Mouse (Mus musculus) intestine, embryonic 15.5 days (tissue): Measurements from ENCODE around the gene Dhdh. TPM values are rescaled to one million over a fixed set of nuclear protein-coding genes. Genes with fewer than 3 reads are reported as not detected.
"Not testable (repeated sequence)": the region's sequence is repeated elsewhere in the genome, so short reads cannot be mapped to it uniquely, and the experiment has no call there.

Source experiments
- ATAC-seq: fragments of 200-750 bp; cut with Nextera tagmentation; 2 replicates; pipeline ENCODE4 v1.8.0; 2017; ENCODE audit warnings: moderate TSS enrichment, moderate library complexity
- H3K27ac ChIP-seq: fragments of 300-500 bp; sonication (generic); 2 replicates; pipeline ENCODE4 v1.5.1; 2015; ENCODE audit warnings: mild to moderate bottlenecking, inconsistent platforms
- H3K27me3 ChIP-seq: fragments of 300-500 bp; sonication (generic); replicated peaks from 2 replicates; pipeline ENCODE4 v1.6.1; 2015; ENCODE audit warnings: inconsistent platforms
- H3K36me3 ChIP-seq: fragments of 300-500 bp; sonication (generic); 2 replicates; pipeline ENCODE4 v1.6.1; 2015; ENCODE audit warnings: inconsistent platforms
- H3K4me1 ChIP-seq: fragments of 300-500 bp; sonication (generic); replicated peaks from 2 replicates; pipeline ENCODE4 v1.6.1; 2015; ENCODE audit warnings: inconsistent platforms
- H3K4me2 ChIP-seq: fragments of 300-500 bp; sonication (generic); replicated peaks from 2 replicates; pipeline ENCODE4 v1.6.1; 2015; ENCODE audit warnings: mild to moderate bottlenecking, inconsistent platforms
- H3K4me3 ChIP-seq: fragments of 300-500 bp; sonication (generic); replicated peaks from 2 replicates; pipeline ENCODE4 v1.5.1; 2015; ENCODE audit warnings: inconsistent platforms
- H3K9ac ChIP-seq: fragments of 300-500 bp; sonication (generic); 2 replicates; pipeline ENCODE4 v1.6.1; 2015; ENCODE audit warnings: inconsistent platforms
- H3K9me3 ChIP-seq: fragments of 300-500 bp; sonication (generic); 2 replicates; pipeline ENCODE4 v1.6.1; 2016; ENCODE audit warnings: inconsistent platforms
- WGBS: fragments of 180-500 bp; shearing (Covaris S2); methylation state at CpG from one replicate; pipeline ENCODE4 v1.1.7; 2015; 5-methylcytosine and 5-hydroxymethylcytosine counted together
- polyA plus RNA-seq: library from polyadenylated mRNA; unstranded; fragments of >200 nt; fragmentation: Nextera tagmentation; extraction: Ambion mirVana; gene quantifications from 2 replicates; pipeline ENCODE4 v1.2.1, GENCODE M21; 2015

Gene Dhdh
- polyA plus RNA-seq, 1 experiment from 2014 or later = 2.7 TPM

DNA sequence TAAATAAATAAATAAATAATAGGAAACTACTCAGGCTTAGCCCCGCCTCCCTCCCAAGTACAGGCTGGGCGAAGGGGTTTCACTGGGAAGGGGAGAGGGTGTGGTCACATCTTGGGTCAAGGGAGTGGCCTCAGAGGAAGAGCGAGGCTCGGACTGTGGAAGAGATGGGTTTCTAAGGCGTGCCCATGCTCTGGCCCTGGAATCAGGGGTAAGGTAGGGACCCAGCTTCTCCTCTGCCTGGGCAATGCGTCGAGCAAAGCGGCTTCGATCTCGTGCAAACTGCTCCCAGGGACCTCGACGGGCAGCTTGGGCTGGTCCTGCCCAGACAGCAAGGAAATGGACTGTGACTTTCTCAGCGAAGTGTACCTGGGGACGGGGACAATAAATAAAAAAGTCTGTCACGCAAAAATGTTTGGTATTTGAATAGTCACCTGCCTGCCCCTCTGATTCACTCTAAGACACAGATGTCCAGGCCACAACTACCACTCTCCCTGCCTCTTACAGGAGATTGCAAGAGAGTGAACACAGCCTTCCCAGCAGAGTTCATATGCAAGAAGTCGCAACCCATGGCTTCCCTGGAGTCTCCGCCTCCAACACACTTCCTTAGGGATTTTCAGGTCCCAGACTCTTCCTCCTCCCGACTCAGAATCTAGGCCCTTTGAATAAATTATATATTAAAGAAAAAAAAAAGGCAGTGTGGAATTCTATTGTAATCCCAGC lies 34.5 kb upstream of the Dhdh start:
- Histone ChIP-seq H3K4me3 (no peak overlapping the region), H3K9ac (peak overlapping the region; percentile 32; the same call in 1 of the 2 replicates)
- 56% methylated on average over 18 of the region's 18 CpGs for WGBS

DNA sequence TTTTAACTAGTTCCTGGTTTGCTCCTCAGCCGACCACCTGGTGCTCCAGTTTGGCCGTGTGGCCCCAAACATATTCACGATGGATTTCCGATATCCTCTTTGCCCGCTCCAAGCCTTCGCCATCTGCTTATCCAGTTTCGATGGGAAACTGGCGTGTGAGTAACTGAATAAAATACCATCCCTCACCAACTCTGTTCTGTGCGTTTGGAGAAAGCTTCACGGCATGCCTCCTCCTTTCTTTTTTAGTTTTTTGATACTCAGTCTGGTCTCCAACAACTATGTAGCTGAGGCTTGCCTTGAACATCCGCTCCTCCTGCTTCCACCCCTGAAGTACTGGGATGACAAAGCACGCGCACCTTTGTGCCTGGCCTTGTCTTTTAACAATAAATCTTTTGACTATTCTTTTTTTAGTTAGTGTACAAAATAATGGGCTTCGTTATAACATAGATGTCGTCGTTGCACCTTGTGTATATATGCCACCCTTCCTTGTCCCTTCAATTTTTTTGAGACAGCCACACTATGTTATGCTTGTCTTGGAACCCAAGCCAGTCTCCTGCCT lies 33.7 kb upstream of the Dhdh start:
- no peak for ATAC-seq
- no peak overlapping the region for H3K9ac ChIP-seq
- no peaks in the 10 kb centered on the region for H3K36me3 ChIP-seq
- peak overlapping the region; percentile 54 for H3K4me3 ChIP-seq
- 56% methylated on average over 16 of the region's 16 CpGs for WGBS
- no peak overlapping the region for H3K27ac ChIP-seq
- H3K4me2 ChIP-seq = peak overlapping the region; percentile 62
- H3K9me3 ChIP-seq = no peaks in the 10 kb centered on the region
- no peaks in the 10 kb centered on the region for H3K27me3 ChIP-seq
- peaks cover 28% of the 10 kb centered on the region for H3K4me1 ChIP-seq

More for the DNA sequence above, 34.5 kb upstream of the Dhdh start:
- no peaks in the 10 kb centered on the region for H3K36me3 ChIP-seq
- peaks cover 28% of the 10 kb centered on the region for H3K4me1 ChIP-seq
- peak overlapping the region; percentile 24 for H3K4me2 ChIP-seq
- H3K9me3 ChIP-seq = no peaks in the 10 kb centered on the region
- no peak overlapping the region for H3K27ac ChIP-seq
- H3K27me3 ChIP-seq = no peaks in the 10 kb centered on the region
- ATAC-seq = no peak

DNA sequence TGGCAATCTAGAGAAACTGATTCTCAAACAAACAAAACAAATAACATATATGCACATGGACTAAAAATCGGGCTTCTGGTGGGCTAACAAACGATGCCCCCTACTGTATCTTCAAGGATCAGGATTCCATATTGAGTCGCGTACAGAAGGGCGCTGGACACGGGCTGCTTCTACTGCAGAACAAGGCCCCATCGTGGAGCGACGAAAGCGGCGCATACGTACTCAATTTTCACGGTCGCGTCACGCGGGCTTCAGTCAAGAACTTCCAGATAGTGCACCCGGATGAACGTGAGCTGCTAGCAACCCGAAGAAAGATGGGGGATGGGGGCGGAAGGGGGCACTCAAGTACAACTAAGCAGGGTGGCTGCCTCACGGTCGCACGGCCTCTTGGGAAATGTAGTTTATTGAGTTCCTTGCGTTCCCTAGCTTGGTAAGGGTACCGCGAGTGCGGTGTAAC lies 33.2 kb upstream of the Dhdh start:
- peak overlapping the region; percentile 58 for H3K9ac ChIP-seq
- H3K27me3 ChIP-seq = no peaks in the 10 kb centered on the region
- H3K36me3 ChIP-seq = no peaks in the 10 kb centered on the region
- ATAC-seq = peak; percentile 58
- H3K4me1 ChIP-seq = peaks cover 28% of the 10 kb centered on the region
- peak overlapping the region; percentile 62 for H3K4me2 ChIP-seq
- H3K27ac ChIP-seq = peak overlapping the region; percentile 88
- H3K9me3 ChIP-seq = no peaks in the 10 kb centered on the region
- H3K4me3 ChIP-seq = peak overlapping the region; percentile 54
- under 1% methylated on average over 28 of the region's 28 CpGs for WGBS

DNA sequence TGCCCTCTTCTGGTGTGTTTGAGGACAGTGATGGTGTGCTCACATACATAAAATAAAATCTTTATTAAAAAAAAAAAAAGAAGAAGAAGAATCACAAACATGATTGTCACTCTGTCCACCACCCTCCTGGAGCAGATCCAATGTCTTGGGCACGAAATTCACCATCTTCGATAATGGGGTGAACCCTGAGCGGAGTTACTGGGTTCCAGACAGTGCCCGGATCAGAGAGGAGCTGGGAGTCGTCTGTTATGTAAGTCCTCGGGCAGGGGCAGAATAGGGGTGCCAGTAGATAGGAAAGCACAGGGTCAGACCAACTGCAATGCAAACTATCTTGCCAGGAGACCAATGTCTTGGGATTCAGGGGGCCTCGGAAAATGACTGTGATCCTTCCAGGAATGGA lies 32.0 kb upstream of the Dhdh start:
- no peak overlapping the region for H3K4me3 ChIP-seq
- H3K27ac ChIP-seq = no peak overlapping the region
- no peak overlapping the region for H3K4me2 ChIP-seq
- no peaks in the 10 kb centered on the region for H3K9me3 ChIP-seq
- no peaks in the 10 kb centered on the region for H3K36me3 ChIP-seq
- no peak overlapping the region for H3K9ac ChIP-seq
- WGBS = 95% methylated on average over 7 of the region's 7 CpGs
- no peak for ATAC-seq
- no peaks in the 10 kb centered on the region for H3K27me3 ChIP-seq
- peaks cover 36% of the 10 kb centered on the region for H3K4me1 ChIP-seq

DNA sequence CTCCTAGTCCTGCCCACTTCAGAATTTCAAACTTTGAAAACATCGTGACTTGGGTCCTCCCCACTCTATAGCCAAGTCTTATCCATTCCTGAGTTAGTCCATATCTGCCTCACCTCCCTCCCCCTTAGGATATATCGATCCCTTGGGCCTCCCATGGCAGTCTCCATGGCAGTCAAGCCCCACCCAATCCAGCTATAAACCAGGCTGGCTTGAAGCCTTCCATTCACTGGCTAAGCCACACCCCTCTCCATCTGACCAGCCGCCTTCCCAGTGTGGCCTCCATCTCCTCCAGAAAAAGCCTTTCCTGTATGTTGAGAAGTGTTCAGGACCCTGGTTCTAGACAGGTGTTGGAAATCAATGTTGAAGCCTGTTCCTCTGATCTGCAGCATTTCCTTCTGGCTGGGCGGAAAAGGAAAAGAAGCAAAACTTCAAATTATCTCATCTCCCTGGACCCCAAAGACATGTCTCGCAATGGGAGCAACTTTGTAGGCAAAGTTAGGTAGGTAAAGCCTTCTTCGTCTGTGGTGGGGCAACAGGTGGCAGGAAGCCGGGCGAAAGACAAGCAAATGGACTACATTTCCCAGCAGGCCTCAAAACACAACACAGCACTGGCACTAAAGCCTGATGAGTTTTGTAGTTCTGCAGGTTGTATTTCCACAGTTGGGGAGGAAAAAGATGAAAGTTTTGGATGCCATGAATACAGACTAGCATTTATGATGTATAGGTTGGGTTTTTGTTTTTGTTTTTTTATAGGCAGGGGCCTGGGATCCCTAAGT lies 30.9 kb upstream of the Dhdh start:
- Histone ChIP-seq H3K9me3 (no peaks in the 10 kb centered on the region), H3K4me1 (peaks cover 32% of the 10 kb centered on the region), H3K36me3 (no peaks in the 10 kb centered on the region), H3K27me3 (no peaks in the 10 kb centered on the region), H3K9ac (no peak overlapping the region), H3K4me2 (no peak overlapping the region), H3K27ac (no peak overlapping the region), H3K4me3 (no peak overlapping the region)
- ATAC-seq = peak; percentile 74
- 56% methylated on average over 8 of the region's 8 CpGs for WGBS

DNA sequence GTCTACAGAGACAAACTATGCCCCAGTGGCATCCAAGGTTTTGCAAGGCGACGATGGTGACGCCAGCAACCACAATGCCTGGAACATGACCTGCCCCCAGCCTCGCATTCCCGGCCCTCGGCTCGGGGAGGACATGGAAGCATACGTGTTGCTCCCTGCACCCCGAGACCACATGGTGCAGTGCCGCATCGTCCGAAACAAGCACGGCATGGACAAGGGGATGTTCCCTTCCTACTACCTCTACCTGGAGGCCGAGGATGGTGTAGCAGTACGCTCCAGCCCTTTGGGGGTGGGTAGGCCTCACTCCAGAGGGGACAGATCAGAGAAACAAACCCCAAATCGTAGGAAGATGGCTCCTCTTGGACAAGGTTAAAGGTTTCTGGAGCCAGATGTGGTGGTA lies 30.0 kb upstream of the Dhdh start:
- H3K4me3 ChIP-seq = no peak overlapping the region
- no peak for ATAC-seq
- no peaks in the 10 kb centered on the region for H3K27me3 ChIP-seq
- no peak overlapping the region for H3K4me2 ChIP-seq
- H3K36me3 ChIP-seq = no peaks in the 10 kb centered on the region
- no peaks in the 10 kb centered on the region for H3K9me3 ChIP-seq
- peaks cover 28% of the 10 kb centered on the region for H3K4me1 ChIP-seq
- no peak overlapping the region for H3K9ac ChIP-seq
- 92% methylated on average over 16 of the region's 16 CpGs for WGBS
- H3K27ac ChIP-seq = no peak overlapping the region

DNA sequence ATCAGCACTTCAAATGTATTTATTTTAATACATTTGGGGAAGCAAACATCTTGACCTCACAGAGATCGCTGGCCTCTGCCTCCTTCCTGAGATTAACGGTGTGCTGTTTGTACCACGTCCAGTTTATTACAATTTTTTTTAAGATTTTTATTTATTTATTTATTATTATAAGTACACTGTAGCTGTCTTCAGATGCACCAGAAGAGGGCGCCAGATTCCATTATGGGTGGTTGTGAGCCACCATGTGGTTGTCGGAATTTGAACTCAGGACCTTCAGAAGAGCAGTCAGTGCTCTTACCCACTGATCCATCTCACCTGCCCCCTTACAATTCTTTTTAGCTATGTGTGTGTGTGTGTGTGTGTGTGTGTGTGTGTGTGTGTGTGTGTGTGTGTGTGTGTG lies 28.2 kb upstream of the Dhdh start:
- H3K4me3 ChIP-seq, H3K9ac ChIP-seq, H3K9me3 ChIP-seq, H3K27ac ChIP-seq, H3K27me3 ChIP-seq, H3K4me2 ChIP-seq, H3K36me3 ChIP-seq, ATAC-seq: not testable (repeated sequence)
- 74% methylated on average over 5 of the region's 5 CpGs for WGBS
- peaks cover 21% of the 10 kb centered on the region; the same call in 1 of the 2 replicates for H3K4me1 ChIP-seq

DNA sequence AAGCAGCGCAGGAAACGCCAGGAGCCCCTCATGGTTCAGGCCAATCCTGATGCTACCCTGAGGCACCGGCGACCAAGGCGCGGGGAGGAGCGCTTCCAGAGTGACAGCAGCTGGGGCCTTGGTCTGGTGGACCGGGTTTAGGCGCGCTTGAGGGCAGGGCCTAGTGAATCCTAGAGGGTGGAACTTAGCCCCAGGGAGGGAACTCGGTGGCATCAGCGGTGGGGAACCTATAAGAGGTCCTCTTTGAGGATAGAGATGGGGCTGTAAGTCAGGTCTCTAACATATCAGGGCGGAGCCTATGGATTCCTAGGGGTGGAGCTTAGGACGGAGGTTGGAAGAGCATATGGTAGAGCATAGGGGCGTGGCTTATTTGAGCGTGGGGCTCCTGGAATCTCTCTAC lies 26.8 kb upstream of the Dhdh start:
- peak; percentile 45 for ATAC-seq
- Histone ChIP-seq H3K9me3 (no peaks in the 10 kb centered on the region), H3K9ac (0 out of 2 replicates have a peak overlapping the region, but pooled peaks have one; percentile 13), H3K4me3 (no peak overlapping the region), H3K4me1 (peaks cover 16% of the 10 kb centered on the region; the same call in 1 of the 2 replicates), H3K4me2 (peak overlapping the region; percentile 47), H3K27me3 (no peaks in the 10 kb centered on the region), H3K27ac (peak overlapping the region; percentile 62; the same call in 1 of the 2 replicates), H3K36me3 (no peaks in the 10 kb centered on the region)
- WGBS = 22% methylated on average over 16 of the region's 16 CpGs

DNA sequence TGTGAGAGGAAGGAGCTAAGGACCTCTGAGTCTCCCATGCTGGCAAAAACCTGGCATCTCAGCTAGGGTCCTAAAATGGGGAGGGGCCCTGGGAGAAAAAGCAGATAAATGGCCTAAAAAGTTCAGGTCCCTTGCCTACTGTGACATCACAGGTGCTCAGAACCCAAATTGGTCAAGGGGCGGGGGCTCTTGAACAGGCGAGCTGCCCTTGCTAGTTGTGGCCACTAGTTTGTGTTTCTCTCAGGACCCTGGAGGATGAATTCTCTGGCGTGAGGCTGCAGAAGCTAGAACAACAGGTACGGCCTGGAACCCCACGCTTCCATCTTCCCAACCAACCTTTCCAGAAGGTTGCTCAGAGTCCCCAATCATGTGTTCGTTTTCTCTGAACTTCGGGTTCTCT lies 25.8 kb upstream of the Dhdh start:
- WGBS = 88% methylated on average over 7 of the region's 7 CpGs
- no peak for ATAC-seq

DNA sequence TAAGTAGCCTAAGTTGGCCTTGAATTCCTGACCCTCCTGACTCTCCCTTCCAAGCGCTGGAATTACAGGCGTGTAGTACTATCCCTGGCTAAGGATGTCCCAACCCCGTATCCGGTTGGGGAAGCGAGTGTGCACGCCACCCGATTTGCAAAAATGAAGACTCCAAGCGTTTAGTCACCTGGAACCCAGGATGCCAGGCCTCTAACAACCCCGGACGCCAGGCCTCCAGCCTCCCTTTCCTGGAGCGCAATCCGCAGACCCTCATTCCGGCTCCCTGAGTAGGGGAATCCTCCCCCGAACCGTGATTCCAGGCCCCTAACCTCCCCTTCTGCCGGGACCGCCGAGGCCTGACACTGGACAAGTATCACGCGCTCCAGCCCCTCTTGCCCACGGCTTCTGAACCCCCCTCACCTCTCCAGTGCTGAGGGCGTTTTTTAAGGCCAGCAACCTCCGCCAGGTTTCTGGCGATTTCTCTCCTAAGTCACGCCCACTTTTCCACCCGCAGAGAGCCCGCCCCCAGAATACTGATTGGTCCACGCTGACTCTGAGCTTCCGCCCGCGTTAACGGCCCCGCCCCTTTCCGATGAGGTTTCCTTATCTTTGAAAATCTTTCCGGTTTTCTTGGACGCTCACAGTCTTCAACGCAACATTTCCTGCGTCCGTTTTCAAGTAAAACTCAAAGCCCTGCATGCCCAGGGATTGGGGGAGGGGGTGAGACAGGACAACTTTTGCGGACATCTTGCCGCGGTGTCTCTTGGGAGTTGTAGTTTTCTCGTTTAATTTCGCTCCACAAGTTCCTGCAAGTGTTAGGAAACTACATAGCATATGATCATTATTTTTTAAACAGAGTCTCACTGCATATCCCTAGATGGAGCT lies 21.5 kb upstream of the Dhdh start, which contains the start of gene Nucb1:
Gene Nucb1 (minus strand): TSS at position 495 of the 876 bp plus-strand sequence.
- peak; percentile 88 for ATAC-seq
- Histone ChIP-seq H3K9me3 (no peaks in the 10 kb centered on the region), H3K9ac (peak within 1 kb of the TSS; percentile 85), H3K4me1 (peaks cover 24% of the 10 kb centered on the region), H3K4me3 (peak within 1 kb of the TSS; percentile 81), H3K36me3 (peaks cover 14% of the 10 kb centered on the region; the same call in 1 of the 2 replicates), H3K27ac (peak within 1 kb of the TSS; percentile 95), H3K27me3 (no peaks in the 10 kb centered on the region), H3K4me2 (peak within 1 kb of the TSS; percentile 98)
- WGBS = under 1% methylated on average over 44 of the region's 44 CpGs

More for the DNA sequence above, 25.8 kb upstream of the Dhdh start:
- H3K9me3 ChIP-seq = no peaks in the 10 kb centered on the region
- H3K4me3 ChIP-seq = no peak overlapping the region
- no peaks in the 10 kb centered on the region for H3K27me3 ChIP-seq
- H3K4me2 ChIP-seq = no peak overlapping the region
- H3K36me3 ChIP-seq = no peaks in the 10 kb centered on the region
- H3K27ac ChIP-seq = no peak overlapping the region
- peaks cover 20% of the 10 kb centered on the region for H3K4me1 ChIP-seq
- H3K9ac ChIP-seq = no peak overlapping the region

DNA sequence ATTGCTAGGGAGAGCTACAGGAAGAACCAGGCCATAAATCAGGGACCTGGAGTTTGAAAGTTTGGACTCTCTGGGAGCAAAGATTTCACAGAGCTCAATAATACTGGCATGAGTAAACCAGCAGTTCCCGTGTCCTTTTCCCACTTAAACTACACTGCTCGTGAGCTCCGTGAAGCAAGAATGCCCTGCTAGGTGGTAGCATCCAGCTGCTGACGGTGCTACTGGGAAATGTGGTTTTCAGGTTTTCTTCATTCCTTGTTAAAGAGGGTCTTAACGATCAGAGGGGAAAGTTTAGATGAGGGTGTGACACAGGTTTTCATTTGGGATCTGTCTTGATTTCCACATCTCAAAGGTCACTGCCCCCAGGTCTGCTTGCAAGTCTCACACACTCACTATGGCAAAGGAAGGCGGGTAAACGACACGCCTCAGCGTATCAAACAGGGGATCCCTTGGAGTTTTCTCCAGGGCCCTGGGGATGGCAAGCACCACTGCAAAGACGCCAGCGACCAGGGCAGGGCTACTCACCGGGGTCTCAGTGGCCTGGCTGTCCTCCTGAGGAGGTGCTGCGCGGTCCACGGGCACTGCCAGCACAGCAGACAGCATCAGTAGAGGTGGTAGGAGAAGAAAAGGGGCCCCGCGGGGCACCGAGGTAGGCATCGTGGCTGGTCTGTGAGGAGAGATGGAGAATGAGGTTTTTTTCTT lies 20.7 kb upstream of the Dhdh start:
- no peaks in the 10 kb centered on the region for H3K27me3 ChIP-seq
- H3K27ac ChIP-seq = peak overlapping the region; percentile 95
- peak overlapping the region; percentile 85 for H3K9ac ChIP-seq
- peak overlapping the region; percentile 98 for H3K4me2 ChIP-seq
- no peaks in the 10 kb centered on the region for H3K9me3 ChIP-seq
- peaks cover 14% of the 10 kb centered on the region; the same call in 1 of the 2 replicates for H3K36me3 ChIP-seq
- H3K4me3 ChIP-seq = peak overlapping the region; percentile 81
- WGBS = 15% methylated on average over 19 of the region's 19 CpGs
- peak; percentile 23 for ATAC-seq
- peaks cover 21% of the 10 kb centered on the region for H3K4me1 ChIP-seq
